Mouse (Mus musculus): Measurements from ENCODE around the gene Gm3646. TPM values are rescaled to one million over a fixed set of nuclear protein-coding genes. Genes with fewer than 3 reads are reported as not detected.
A peak's percentile ranks its signal among the peaks of the same experiment; 100 is the strongest.

The Gm3646 gene
- total and polyA plus RNA-seq, 2 experiments from 2014 or later, result not detected

DNA sequence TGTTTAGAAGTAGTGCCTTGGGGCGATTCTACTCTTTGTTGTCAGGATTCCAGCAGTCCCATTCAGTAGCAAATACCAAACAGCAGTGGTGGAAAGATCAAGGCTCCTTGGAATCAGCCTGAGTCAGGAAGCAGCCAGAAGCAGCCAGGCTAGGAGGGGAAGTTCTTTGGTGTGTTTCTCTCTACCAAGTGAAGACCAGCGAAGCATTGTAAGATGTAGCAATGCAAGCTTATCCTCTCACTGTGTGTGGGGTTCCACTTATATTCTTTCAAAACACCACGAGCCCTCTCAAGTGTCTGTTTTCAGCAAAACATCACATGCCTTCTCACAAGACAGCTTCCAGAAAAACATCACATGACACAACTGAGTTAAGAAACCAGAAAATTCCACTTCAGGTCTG, 8.4 kb downstream of the Gm3646 start:
- no peak overlapping the region for H3K4me3 ChIP-seq (ENCODE audit: low read length)
- H3K9ac ChIP-seq (replicated peaks; ENCODE audit: low read length), result no peak overlapping the region
- no peaks in the 10 kb centered on the region for H3K36me3 ChIP-seq (ENCODE audit: insufficient read depth, low read length)
- no peaks in the 10 kb centered on the region for H3K4me1 ChIP-seq (ENCODE audit: insufficient read depth, low read length)
- TF ChIP-seq CTCF (IDR thresholded peaks at IDR 0.05; ENCODE audit: low read depth), result no peak
- DNase-seq (ENCODE audit: low spot score), result no peak
- no peaks in the 10 kb centered on the region for H3K27me3 ChIP-seq (ENCODE audit: insufficient read depth, low read length)
- 79% methylated on average over 3 of the region's 3 CpGs for WGBS
- H3K4me2 ChIP-seq (ENCODE audit: low read depth, low read length), result no peak overlapping the region
- no peak overlapping the region for H3K27ac ChIP-seq
- ATAC-seq, result no peak
- no peaks in the 10 kb centered on the region for H3K9me3 ChIP-seq (ENCODE audit: low read length)

DNA sequence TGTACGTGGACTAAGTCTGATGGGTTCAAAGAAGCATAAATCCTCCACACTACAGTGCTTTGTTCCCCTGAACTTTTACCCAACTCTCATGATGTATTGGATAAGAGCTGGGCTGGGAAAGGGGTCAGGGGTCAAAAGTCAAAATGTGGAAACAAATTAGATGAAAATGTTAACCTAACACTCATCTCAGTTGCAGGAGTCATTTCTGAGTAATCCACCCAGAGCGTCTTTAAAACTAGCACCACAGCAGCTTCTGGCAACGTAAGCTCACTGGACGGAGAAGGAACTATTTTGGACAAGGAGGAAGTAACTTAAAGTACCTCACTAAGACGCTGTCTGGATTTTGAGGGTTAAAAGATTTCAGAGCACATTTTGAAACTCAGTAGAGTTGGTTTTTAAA, 20.5 kb downstream of the Gm3646 start:
- Histone ChIP-seq H3K4me2 (ENCODE audit: low read depth, low read length) (no peak overlapping the region), H3K36me3 (ENCODE audit: insufficient read depth, low read length) (no peaks in the 10 kb centered on the region), H3K4me1 (ENCODE audit: insufficient read depth, low read length) (no peaks in the 10 kb centered on the region), H3K9ac (replicated peaks; ENCODE audit: low read length) (no peak overlapping the region), H3K27me3 (ENCODE audit: insufficient read depth, low read length) (no peaks in the 10 kb centered on the region), H3K4me3 (ENCODE audit: low read length) (no peak overlapping the region), H3K27ac (no peak overlapping the region), H3K9me3 (ENCODE audit: low read length) (no peaks in the 10 kb centered on the region)
- ATAC-seq, result no peak
- TF ChIP-seq CTCF (IDR thresholded peaks at IDR 0.05; ENCODE audit: low read depth), result no peak
- DNase-seq (ENCODE audit: low spot score), result no peak
- WGBS, result 88% methylated on average over 5 of the region's 5 CpGs

DNA sequence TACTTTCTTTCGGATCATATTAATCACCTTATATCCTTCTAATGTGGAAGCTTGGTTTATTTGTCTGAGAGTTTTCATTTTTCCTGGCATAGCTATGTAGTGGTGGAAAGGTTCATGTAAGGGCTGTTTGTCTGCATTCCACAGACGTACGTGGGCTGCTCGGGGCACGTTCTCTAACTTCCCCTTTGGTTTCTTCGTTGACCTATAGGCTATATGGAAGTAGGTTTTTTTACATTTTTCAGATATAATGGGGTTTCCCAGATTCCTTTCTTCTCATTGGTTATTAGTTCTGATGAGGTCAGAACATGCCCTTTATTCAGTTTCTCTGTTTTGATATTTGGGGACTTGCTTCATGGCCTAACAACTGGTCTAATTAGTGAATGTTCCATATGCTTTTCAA, 23.3 kb downstream of the Gm3646 start:
- TF ChIP-seq CTCF (IDR thresholded peaks at IDR 0.05; ENCODE audit: low read depth), result no peak

DNA sequence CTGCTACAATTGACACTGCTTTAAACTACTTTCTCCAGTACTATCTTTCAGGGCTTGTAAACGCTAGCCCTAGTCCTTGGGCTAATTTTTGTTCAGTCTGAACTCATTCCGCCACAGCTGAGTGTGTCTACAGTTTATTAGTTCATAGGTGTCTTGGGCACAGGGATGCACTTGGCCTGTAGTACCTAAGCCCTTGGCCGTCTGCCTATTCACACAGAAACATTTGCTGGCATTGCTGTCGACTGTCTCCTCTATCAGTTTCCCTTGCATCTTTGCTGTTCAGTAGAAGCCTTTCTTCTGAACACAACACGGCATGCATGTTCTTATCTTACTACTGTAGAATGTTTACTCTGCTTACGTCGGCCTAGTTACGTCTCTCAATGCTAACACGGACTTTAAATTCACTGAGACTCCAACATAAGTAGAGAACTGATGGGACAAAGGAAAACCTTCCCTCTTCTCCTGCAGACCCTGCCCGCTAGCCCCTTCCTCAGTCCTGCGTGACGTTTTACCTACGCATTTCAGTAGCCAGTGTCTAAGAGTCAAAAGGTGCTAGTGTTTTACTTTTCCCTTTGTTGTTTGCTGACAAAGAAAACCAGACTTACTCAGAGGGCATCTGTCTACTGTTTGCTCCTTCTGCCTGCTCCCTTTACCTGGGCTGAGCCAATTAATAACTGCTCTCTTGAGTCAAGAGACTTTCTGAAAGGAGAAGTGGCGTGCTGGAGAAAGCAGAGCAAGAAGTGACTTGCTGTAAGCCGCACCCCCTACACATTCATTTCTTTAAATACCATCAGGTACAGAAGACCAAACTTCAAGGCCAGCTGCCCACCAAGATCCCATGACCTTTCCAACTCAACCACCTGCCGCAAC, 25.8 kb downstream of the Gm3646 start:
- WGBS, result 85% methylated on average over 16 of the region's 16 CpGs
- H3K9me3 ChIP-seq (ENCODE audit: low read length), result no peaks in the 10 kb centered on the region
- no peak for DNase-seq (ENCODE audit: low spot score)

More for the DNA sequence above, 23.3 kb downstream of the Gm3646 start:
- no peaks in the 10 kb centered on the region for H3K27me3 ChIP-seq (ENCODE audit: insufficient read depth, low read length)
- H3K9ac ChIP-seq (replicated peaks; ENCODE audit: low read length), result no peak overlapping the region
- DNase-seq (ENCODE audit: low spot score), result no peak
- H3K36me3 ChIP-seq (ENCODE audit: insufficient read depth, low read length), result no peaks in the 10 kb centered on the region
- no peaks in the 10 kb centered on the region for H3K4me1 ChIP-seq (ENCODE audit: insufficient read depth, low read length)
- H3K9me3 ChIP-seq (ENCODE audit: low read length), result no peaks in the 10 kb centered on the region
- WGBS, result 90% methylated on average over 6 of the region's 6 CpGs
- H3K4me3 ChIP-seq (ENCODE audit: low read length), result no peak overlapping the region
- no peak overlapping the region for H3K4me2 ChIP-seq (ENCODE audit: low read depth, low read length)
- no peak overlapping the region for H3K27ac ChIP-seq
- ATAC-seq, result no peak

DNA sequence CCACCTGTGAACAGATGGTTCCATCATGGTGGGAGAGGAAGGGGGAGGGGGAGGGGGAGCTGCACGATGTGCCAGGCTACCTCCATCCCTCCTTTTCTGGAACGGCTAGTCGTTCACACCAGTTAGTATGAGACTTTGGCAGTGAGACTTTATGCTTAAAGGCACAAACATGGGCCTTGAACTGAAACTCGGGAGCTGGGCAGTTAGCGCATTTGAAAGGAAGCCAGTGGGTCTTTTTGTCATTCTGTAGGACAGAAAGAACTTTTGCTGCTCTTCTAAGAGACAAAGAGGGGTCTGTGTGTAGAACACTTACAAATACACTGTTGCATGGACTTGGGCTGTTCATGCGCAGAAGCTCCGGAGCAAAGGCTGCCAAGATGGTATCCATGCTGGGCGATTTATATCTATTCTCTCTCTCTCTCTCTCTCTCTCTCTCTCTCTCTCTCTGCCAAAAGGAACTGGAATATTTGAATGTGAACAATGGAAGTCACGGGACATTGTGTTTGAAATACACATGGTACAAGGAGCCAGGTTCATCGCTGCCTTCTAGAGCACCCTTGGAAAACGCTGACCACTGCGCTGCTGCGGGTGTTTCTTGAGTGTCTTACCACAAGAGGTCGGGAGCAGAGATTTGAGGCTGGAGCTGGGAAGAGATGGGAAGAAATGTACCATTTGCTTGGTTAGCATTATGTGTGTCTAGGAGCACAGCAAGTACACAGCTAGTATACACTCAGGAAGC, 31.0 kb downstream of the Gm3646 start:
- peak overlapping the region; percentile 79 for H3K27ac ChIP-seq
- no peaks in the 10 kb centered on the region for H3K36me3 ChIP-seq (ENCODE audit: insufficient read depth, low read length)
- WGBS, result 44% methylated on average over 14 of the region's 14 CpGs
- H3K4me3 ChIP-seq (ENCODE audit: low read length), result no peak overlapping the region
- no peaks in the 10 kb centered on the region for H3K9me3 ChIP-seq (ENCODE audit: low read length)
- H3K9ac ChIP-seq (replicated peaks; ENCODE audit: low read length), result no peak overlapping the region
- H3K4me1 ChIP-seq (ENCODE audit: insufficient read depth, low read length), result peaks cover 8% of the 10 kb centered on the region
- ATAC-seq, result peak; percentile 87
- peak; percentile 80 for DNase-seq (ENCODE audit: low spot score)
- TF ChIP-seq CTCF (IDR thresholded peaks at IDR 0.05; ENCODE audit: low read depth), result peak; percentile 49
- no peaks in the 10 kb centered on the region for H3K27me3 ChIP-seq (ENCODE audit: insufficient read depth, low read length)
- H3K4me2 ChIP-seq (ENCODE audit: low read depth, low read length), result peak overlapping the region; percentile 16; the same call in 1 of the 2 replicates

More for the DNA sequence above, 25.8 kb downstream of the Gm3646 start:
- Histone ChIP-seq H3K9ac (replicated peaks; ENCODE audit: low read length) (no peak overlapping the region), H3K4me2 (ENCODE audit: low read depth, low read length) (no peak overlapping the region), H3K27ac (no peak overlapping the region), H3K4me1 (ENCODE audit: insufficient read depth, low read length) (no peaks in the 10 kb centered on the region), H3K27me3 (ENCODE audit: insufficient read depth, low read length) (no peaks in the 10 kb centered on the region), H3K36me3 (ENCODE audit: insufficient read depth, low read length) (no peaks in the 10 kb centered on the region), H3K4me3 (ENCODE audit: low read length) (no peak overlapping the region)
- no peak for ATAC-seq
- TF ChIP-seq CTCF (IDR thresholded peaks at IDR 0.05; ENCODE audit: low read depth), result no peak

DNA sequence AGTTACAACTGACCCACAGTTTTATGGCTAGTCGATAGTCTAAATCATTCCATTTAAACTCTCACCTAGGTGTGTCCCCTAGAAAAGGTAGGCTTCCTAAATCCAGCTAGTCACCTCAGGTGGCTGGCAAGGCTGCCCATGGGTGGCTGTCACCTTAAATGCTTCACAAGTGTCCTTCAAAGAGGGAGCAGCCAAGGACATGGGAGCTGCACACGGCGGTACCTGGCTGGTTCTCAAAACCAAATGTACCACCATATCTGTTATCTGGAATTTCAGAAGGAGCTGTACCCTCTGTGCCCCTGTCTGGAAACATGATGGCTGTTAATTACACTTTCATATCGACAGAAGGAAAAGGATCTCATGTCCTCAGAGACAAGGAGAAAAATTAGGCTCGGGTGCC, 31.6 kb downstream of the Gm3646 start:
- no peak overlapping the region for H3K4me3 ChIP-seq (ENCODE audit: low read length)
- WGBS, result 52% methylated on average over 5 of the region's 5 CpGs
- H3K36me3 ChIP-seq (ENCODE audit: insufficient read depth, low read length), result no peaks in the 10 kb centered on the region
- DNase-seq (ENCODE audit: low spot score) (peak; percentile 12), ATAC-seq (no peak)
- H3K4me1 ChIP-seq (ENCODE audit: insufficient read depth, low read length), result peaks cover 8% of the 10 kb centered on the region
- H3K27me3 ChIP-seq (ENCODE audit: insufficient read depth, low read length), result no peaks in the 10 kb centered on the region
- no peaks in the 10 kb centered on the region for H3K9me3 ChIP-seq (ENCODE audit: low read length)
- H3K4me2 ChIP-seq (ENCODE audit: low read depth, low read length), result peak overlapping the region; percentile 16; the same call in 1 of the 2 replicates
- H3K9ac ChIP-seq (replicated peaks; ENCODE audit: low read length), result no peak overlapping the region
- no peak for TF ChIP-seq CTCF (IDR thresholded peaks at IDR 0.05; ENCODE audit: low read depth)
- H3K27ac ChIP-seq, result peak overlapping the region; percentile 79
